Mouse (Mus musculus) thymus, postnatal 25 days (tissue): Measurements from ENCODE around the gene Acy3.
"Not testable (repeated sequence)": the region's sequence is repeated elsewhere in the genome, so short reads cannot be mapped to it uniquely, and the experiment has no call there.

Source experiments
- DNase-seq: peaks from one replicate; pipeline ENCODE4 v3.0.0; 2022

Acy3 gene

GRCm38 (mm10) chr19:3986334-3986733 lies at the start of gene Acy3:
TSS of gene Acy3 (plus strand) at chr19:3986570.
- peak; percentile 18 for DNase-seq

DNA sequence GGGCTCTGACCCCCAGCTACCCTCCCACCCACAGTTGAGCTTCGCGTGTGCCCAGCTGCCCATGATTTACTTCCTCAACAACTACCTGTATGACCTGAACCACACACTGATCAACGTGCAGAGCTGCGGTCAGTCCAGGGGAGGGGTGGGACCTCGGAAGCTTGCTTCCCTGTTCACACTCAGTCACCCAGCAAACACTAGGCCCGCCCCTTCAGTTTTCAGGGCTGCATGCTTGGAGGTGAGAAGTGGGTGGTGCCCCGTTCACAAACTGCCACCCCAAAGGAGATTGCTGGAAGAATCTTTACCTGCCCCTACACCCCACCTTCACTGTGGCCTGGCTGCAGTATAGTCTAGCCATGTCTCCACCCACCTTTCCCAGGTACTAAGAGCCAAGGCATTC lies 44.1 kb upstream of the Acy3 start:
- DNase-seq, result no peak

GRCm38 (mm10) chr19:3942986-3943735 lies 43.2 kb upstream of the Acy3 start:
- peak; percentile 64 for DNase-seq

- peak; percentile 78 for DNase-seq
These were observed 40.4 kb upstream of the Acy3 start for GRCm38 (mm10) chr19:3945872-3946564.

DNA sequence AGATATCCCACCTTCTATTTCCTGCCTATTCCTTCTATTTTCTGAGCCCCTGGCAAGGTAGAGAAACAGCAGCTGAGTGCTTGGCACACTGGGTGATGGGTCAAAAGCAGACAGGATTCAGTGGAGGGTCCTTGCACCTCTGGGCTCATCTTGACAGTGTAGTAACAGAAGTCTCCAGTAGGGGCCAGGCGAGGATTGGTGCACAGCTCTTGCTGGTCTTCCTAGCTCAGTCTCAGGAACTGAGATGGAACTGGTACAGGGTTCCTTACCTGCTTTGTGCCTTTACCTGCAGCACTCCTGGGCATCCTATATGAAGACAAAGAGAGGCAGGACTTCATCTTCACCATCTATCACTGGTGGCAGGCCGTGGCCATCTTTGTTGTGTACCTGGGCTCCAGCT lies 39.7 kb upstream of the Acy3 start:
- DNase-seq, result peak; percentile 79

DNA sequence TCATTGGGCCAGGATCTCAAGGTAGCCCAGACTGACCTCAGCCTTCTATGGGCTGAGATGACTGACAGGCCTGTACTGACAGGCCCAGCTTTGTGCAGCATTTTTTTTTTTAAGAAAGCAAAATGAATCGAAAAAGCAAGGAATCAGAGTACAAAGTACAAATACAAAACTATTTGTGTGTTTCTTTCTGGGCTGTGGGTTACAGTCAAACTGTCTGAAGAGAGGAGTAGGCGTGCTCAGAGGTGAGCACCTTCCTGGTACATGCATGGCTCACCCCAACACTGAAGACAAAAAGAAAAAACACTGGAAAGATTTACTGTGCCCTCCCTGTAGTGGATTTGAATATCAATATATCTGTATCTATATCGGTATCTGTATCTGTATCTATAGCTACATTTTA lies 38.6 kb upstream of the Acy3 start:
- DNase-seq, result no peak

DNA sequence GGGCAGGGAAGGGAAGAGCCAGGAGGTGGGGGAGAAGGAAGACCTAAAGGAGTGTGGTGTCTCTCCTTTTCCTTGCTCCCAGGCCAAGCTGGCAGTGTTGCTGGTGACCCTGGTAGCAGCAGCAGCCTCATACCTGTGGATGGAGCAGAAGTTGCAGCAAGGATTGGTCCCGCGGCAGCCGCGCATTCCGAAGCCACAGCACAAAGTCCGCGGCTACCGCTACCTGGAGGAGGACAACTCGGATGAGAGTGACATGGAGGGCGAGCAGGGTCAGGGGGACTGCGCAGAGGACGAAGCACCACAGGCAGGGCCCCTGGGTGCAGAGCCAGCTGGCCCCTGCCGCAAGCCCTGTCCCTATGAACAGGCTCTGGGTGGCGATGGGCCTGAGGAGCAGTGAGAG lies 37.8 kb upstream of the Acy3 start:
- DNase-seq, result no peak

DNA sequence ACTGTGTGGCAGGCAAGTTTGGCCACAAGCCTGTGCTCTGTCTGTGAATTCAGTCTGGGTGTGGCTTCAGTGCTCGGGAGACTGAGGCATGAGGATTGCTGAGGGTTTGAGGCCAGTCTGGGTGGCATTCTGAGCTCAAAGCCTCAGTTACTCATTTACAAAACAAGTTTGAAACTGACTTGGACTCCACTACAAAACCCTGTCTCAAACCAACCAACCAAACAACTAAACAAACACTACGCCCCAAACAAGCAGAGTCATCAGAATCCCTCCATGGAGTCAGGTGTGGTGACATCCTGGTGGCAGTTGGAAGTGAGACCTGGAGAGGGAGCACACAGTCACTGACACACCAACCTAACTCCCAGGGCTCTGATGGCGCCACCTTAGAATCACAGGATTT lies 36.0 kb upstream of the Acy3 start:
- DNase-seq, result no peak

- no peak for DNase-seq
These were observed 34.9 kb upstream of the Acy3 start for GRCm38 (mm10) chr19:3951461-3951860.

DNA sequence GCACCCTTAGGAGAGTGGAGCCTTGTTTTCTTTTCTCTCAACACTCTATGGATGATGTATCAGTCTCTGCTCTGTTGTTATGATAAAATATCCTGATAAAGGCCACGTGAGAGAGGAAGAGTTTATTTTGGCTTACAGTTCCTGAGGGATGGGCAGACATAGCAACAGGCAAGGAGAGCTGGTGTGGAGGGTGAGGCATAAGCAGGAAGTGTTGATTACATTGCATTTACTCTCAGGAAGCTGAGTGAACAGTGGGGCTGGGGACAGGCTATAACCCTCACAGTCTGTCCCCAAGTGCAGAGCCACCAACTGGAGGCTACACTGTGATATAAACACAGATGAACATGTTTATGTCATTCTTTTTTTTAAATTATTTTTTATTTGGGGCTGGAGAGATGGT lies 34.3 kb upstream of the Acy3 start:
- no peak for DNase-seq

DNA sequence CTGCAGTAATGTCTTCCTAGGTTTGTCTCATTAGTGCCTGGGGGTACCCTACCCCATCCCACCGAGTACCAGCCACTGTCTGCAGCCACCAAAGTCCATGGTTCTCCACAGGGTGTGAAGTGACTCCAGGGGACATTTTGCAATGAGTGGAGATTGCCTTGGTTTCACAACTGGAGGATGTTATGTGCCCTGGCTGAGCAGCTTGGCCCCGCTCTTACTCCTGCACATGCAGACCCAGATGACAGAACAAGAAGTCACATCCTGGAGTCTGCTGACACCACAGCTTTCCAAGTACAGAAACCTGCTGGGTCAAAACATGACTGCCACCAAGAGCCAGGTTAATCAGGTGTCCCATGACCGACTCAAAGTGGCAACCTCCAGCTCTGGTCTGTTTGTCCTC lies 31.3 kb upstream of the Acy3 start:
- DNase-seq, result no peak

- DNase-seq, result no peak
These were observed 30.6 kb upstream of the Acy3 start for GRCm38 (mm10) chr19:3955804-3956203.

DNA sequence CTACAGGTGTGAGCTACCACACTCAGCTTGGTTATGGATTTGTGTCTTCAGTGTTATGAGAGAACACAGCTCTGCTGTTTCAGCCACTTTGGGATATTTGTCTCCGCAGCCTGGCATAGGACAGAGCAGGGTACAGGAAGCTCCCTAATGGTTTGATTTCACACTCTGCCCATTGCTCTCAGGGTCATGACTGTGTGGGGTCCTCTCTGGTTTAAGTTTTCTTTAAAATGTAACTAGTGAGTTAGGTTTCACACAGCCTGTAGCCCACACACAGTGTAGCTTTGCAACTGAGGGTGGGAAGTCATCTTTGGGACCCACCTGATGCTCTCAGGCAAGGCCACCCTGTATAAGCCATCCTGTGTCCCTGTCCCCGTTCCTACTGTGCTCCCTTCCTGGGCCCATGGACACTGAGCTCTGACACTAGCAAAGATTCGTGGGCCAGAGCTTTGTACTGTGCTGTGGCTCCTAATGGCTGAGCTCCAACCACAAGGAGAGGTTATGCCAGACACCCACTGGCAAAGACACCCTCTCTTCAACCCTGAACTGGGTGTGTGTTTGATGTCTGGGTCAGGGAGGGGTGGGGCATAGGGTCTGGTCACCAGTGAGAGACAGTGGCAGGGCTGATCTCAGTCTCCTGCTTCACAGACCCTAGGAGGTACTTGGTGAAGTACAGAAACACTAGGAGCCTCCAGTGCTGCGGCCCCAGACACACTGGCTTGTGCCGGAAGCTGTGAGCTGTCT lies 28.9 kb upstream of the Acy3 start:
- DNase-seq, result not testable (repeated sequence)

- no peak for DNase-seq
These were observed 27.9 kb upstream of the Acy3 start, which contains the start of gene Aldh3b3 for GRCm38 (mm10) chr19:3958470-3958869. TSS of gene Aldh3b3 (plus strand) at chr19:3958645.

GRCm38 (mm10) chr19:3959030-3959429 lies 27.3 kb upstream of the Acy3 start:
- DNase-seq, result no peak

- no peak for DNase-seq
These were observed 26.2 kb upstream of the Acy3 start for GRCm38 (mm10) chr19:3960211-3960610.

DNA sequence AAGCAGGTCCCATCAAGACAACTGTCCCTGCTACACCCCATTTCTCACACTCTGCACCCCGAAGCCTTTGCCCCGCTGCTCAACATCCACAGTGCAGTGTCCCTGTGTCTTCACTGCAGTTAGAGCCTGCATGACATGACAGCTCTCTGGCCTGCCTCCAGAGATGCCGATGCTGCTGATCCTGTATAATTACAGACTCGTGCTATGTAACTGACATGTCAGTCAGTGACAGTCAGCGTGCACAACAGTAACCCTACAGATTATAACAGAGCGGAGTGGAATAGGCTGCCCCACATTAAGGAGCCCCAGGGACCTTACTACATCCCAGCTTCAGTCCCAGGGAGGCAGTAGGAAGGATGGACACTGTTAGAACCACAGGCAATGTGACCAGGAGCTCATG lies 24.6 kb upstream of the Acy3 start:
- not testable (repeated sequence) for DNase-seq

- DNase-seq, result no peak
These were observed 23.9 kb upstream of the Acy3 start for GRCm38 (mm10) chr19:3962469-3962868.

DNA sequence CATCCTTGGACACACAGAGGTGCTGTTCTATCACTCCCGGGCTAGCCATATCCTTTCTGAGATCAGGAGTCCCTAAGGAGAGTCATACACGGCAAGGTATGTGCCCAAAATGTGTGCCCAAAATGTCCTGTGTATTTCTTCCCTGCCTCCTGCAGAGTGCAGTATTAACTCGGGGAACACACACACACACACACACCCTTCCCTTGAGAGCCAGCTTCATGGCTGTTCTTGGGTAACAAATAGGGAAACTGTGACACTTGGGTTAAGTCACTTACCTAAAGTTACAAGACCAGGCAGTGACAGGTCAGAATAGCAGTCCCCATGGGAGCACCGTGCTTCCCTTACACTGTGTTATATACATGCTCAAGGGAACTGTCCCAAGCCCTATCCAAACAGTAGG lies 22.3 kb upstream of the Acy3 start:
- DNase-seq, result no peak

- DNase-seq, result no peak
These were observed 19.9 kb upstream of the Acy3 start for GRCm38 (mm10) chr19:3966330-3967075.

DNA sequence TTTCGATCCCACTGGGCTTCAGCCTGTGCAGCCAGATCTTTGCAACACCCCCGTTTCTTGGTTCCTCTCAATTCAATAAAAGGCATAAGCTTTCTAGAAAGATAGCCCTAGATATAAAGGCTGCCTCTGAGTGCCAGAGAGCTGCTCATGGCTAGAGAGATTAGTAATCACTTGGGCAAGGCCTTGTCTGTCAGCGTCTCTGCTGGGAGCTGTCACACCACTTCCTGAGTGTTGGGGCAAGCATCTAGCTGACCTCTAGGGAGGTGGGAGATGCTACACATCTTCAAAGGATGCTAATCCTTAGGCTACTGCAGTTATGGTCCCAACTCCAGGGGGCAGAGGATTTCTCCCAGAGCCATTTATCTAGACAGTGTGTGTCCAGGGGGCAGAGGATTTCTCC lies 19.1 kb upstream of the Acy3 start:
- no peak for DNase-seq

GRCm38 (mm10) chr19:3972229-3972628 lies 14.1 kb upstream of the Acy3 start, which contains the start of gene Aldh3b2:
TSS of gene Aldh3b2 (plus strand) at chr19:3972328.
- no peak for DNase-seq

DNA sequence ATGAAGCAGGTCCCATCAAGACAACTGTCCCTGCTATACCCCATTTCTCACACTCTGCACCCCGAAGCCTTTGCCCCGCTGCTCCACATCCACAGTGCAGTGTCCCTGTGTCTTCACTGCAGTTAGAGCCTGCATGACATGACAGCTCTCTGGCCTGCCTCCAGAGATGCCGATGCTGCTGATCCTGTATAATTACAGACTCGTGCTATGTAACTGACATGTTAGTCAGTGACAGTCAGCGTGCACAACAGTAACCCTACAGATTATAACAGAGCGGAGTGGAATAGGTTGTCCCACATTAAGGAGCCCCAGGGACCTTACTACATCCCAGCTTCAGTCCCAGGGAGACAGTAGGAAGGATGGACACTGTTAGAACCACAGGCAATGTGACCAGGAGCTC lies 11.8 kb upstream of the Acy3 start:
- DNase-seq, result not testable (repeated sequence)
